Mouse (Mus musculus) liver, postnatal 0 days (tissue): ENCODE results near the gene Plpp3. TPM values are rescaled to one million over a fixed set of nuclear protein-coding genes. Genes with fewer than 3 reads are reported as not detected.

Experiments used
- ATAC-seq: fragments of 200-750 bp; cut with Nextera tagmentation; 2 replicates; pipeline ENCODE4 v1.8.0; 2017; ENCODE audit warnings: mild to moderate bottlenecking, moderate library complexity
- DNase-seq: peaks from one replicate; pipeline ENCODE4 v3.0.0-alpha.2; 2016
- H3K27ac ChIP-seq: fragments of 300-500 bp; sonication (generic); 2 replicates; pipeline ENCODE4 v1.5.1; 2014; ENCODE audit warnings: antibody characterized with exemption, moderate library complexity, mild to moderate bottlenecking, low read depth
- H3K27me3 ChIP-seq: fragments of 300-500 bp; sonication (generic); 2 replicates; pipeline ENCODE4 v1.6.1; 2014; ENCODE audit warnings: low read length, control low read depth, mixed read lengths; ENCODE audit not compliant: insufficient read depth
- H3K36me3 ChIP-seq: fragments of 300-500 bp; sonication (generic); replicated peaks from 2 replicates; pipeline ENCODE4 v1.6.1; 2014; ENCODE audit warnings: mild to moderate bottlenecking, control low read depth, low read length, moderate library complexity, mixed read lengths; ENCODE audit not compliant: insufficient read depth
- H3K4me1 ChIP-seq: fragments of 300-500 bp; sonication (generic); 2 replicates; pipeline ENCODE4 v1.6.1; 2014; ENCODE audit warnings: antibody characterized with exemption, mild to moderate bottlenecking, control low read depth; ENCODE audit not compliant: insufficient read depth
- H3K4me2 ChIP-seq: fragments of 300-500 bp; sonication (generic); 2 replicates; pipeline ENCODE4 v1.6.1; 2014; ENCODE audit warnings: low read depth, mild to moderate bottlenecking, low read length, moderate library complexity, mixed read lengths
- H3K4me3 ChIP-seq: fragments of 300-500 bp; sonication (generic); 2 replicates; pipeline ENCODE4 v1.5.1; 2014; ENCODE audit warnings: low read depth, low read length
- H3K9ac ChIP-seq: fragments of 300-500 bp; sonication (generic); replicated peaks from 2 replicates; pipeline ENCODE4 v1.6.1; 2014; ENCODE audit warnings: mild to moderate bottlenecking, moderate library complexity
- H3K9me3 ChIP-seq: fragments of 300-500 bp; sonication (generic); 2 replicates; pipeline ENCODE4 v1.6.1; 2016; ENCODE audit warnings: mild to moderate bottlenecking, control low read depth, low read length, mixed read lengths
- CTCF ChIP-seq: sonication (generic); IDR thresholded peaks from 2 replicates; pipeline ENCODE4 v1.5.1; 2016; ENCODE audit warnings: antibody characterized with exemption, low read depth
- EP300 ChIP-seq: IDR thresholded peaks from 2 replicates; pipeline ENCODE4 v1.6.1; 2016; ENCODE audit warnings: antibody characterized with exemption, low read depth, mild to moderate bottlenecking
- WGBS: fragments of 180-500 bp; shearing (Covaris S2); extraction: QIAGEN DNeasy Blood & Tissue Kit; methylation state at CpG from one replicate; pipeline ENCODE4 v1.1.7; 2014; ENCODE audit not compliant: insufficient replicate concordance; 5-methylcytosine and 5-hydroxymethylcytosine counted together
- polyA plus RNA-seq: library from polyadenylated mRNA; unstranded; fragments of >200 nt; fragmentation: Nextera tagmentation; extraction: Ambion mirVana; gene quantifications from 2 replicates; pipeline ENCODE4 v1.2.1, GENCODE M21; 2015

Gene Plpp3
- polyA plus RNA-seq, 1 experiment from 2014 or later, result 62.4 TPM

GRCm38 (mm10) chr4:105110684-105111035, 46.5 kb upstream of the Plpp3 start:
- no peak for ATAC-seq
- H3K9ac ChIP-seq, result no peak overlapping the region
- TF ChIP-seq CTCF (no peak), EP300 (no peak)
- no peak overlapping the region for H3K4me3 ChIP-seq
- H3K4me1 ChIP-seq, result peaks cover 9% of the 10 kb centered on the region; the same call in 1 of the 2 replicates
- peaks cover 21% of the 10 kb centered on the region for H3K27me3 ChIP-seq
- no peaks in the 10 kb centered on the region for H3K9me3 ChIP-seq
- 53% methylated on average over 4 of the region's 4 CpGs for WGBS
- H3K36me3 ChIP-seq, result no peaks in the 10 kb centered on the region
- no peak overlapping the region for H3K27ac ChIP-seq
- DNase-seq, result no peak
- no peak overlapping the region for H3K4me2 ChIP-seq

- H3K36me3 ChIP-seq, result no peaks in the 10 kb centered on the region
- no peaks in the 10 kb centered on the region for H3K9me3 ChIP-seq
- H3K9ac ChIP-seq, result no peak overlapping the region
- TF ChIP-seq EP300, result no peak
- no peak for TF ChIP-seq CTCF
- H3K4me3 ChIP-seq, result no peak overlapping the region
- no peak for ATAC-seq
- peaks cover 9% of the 10 kb centered on the region; the same call in 1 of the 2 replicates for H3K4me1 ChIP-seq
- H3K4me2 ChIP-seq, result no peak overlapping the region
- DNase-seq, result no peak
- WGBS, result 79% methylated on average over 11 of the region's 11 CpGs
- H3K27me3 ChIP-seq, result peaks cover 21% of the 10 kb centered on the region
- H3K27ac ChIP-seq, result no peak overlapping the region
These were observed 45.4 kb upstream of the Plpp3 start for GRCm38 (mm10) chr4:105111770-105112169.

- Histone ChIP-seq H3K4me2 (no peak overlapping the region), H3K27me3 (peaks cover 20% of the 10 kb centered on the region), H3K27ac (no peak overlapping the region), H3K4me3 (no peak overlapping the region), H3K9ac (no peak overlapping the region), H3K9me3 (no peaks in the 10 kb centered on the region), H3K4me1 (peaks cover 9% of the 10 kb centered on the region; the same call in 1 of the 2 replicates), H3K36me3 (no peaks in the 10 kb centered on the region)
- WGBS, result 66% methylated on average over 5 of the region's 5 CpGs
- ATAC-seq (no peak), DNase-seq (no peak)
- TF ChIP-seq CTCF, result no peak
- no peak for TF ChIP-seq EP300
These were observed 44.1 kb upstream of the Plpp3 start for GRCm38 (mm10) chr4:105113042-105113441.

- H3K27me3 ChIP-seq, result peaks cover 17% of the 10 kb centered on the region
- ATAC-seq (no peak), DNase-seq (no peak)
- H3K9me3 ChIP-seq, result no peaks in the 10 kb centered on the region
- no peaks in the 10 kb centered on the region for H3K36me3 ChIP-seq
- no peak overlapping the region for H3K9ac ChIP-seq
- H3K4me3 ChIP-seq, result no peak overlapping the region
- 70% methylated on average over 3 of the region's 3 CpGs for WGBS
- no peak overlapping the region for H3K4me2 ChIP-seq
- no peak for TF ChIP-seq EP300
- no peak for TF ChIP-seq CTCF
- H3K4me1 ChIP-seq, result peaks cover 9% of the 10 kb centered on the region; the same call in 1 of the 2 replicates
- no peak overlapping the region for H3K27ac ChIP-seq
These were observed 43.7 kb upstream of the Plpp3 start for GRCm38 (mm10) chr4:105113468-105113867.

GRCm38 (mm10) chr4:105121081-105121480, 36.1 kb upstream of the Plpp3 start:
- DNase-seq, result no peak
- TF ChIP-seq CTCF, result no peak
- no peak for TF ChIP-seq EP300
- no peaks in the 10 kb centered on the region for H3K36me3 ChIP-seq
- no peaks in the 10 kb centered on the region for H3K9me3 ChIP-seq
- no peak for ATAC-seq
- no peak overlapping the region for H3K27ac ChIP-seq
- no peak overlapping the region for H3K4me2 ChIP-seq
- H3K4me3 ChIP-seq, result no peak overlapping the region
- no peak overlapping the region for H3K9ac ChIP-seq
- H3K4me1 ChIP-seq, result no peaks in the 10 kb centered on the region
- no peaks in the 10 kb centered on the region for H3K27me3 ChIP-seq
- 71% methylated on average over 6 of the region's 6 CpGs for WGBS

GRCm38 (mm10) chr4:105122429-105122828, 34.7 kb upstream of the Plpp3 start:
- TF ChIP-seq CTCF, result peak; percentile 70
- TF ChIP-seq EP300, result no peak
- Histone ChIP-seq H3K36me3 (no peaks in the 10 kb centered on the region), H3K27me3 (no peaks in the 10 kb centered on the region), H3K4me3 (no peak overlapping the region), H3K4me1 (no peaks in the 10 kb centered on the region), H3K27ac (no peak overlapping the region), H3K4me2 (no peak overlapping the region), H3K9me3 (no peaks in the 10 kb centered on the region), H3K9ac (no peak overlapping the region)
- ATAC-seq (no peak), DNase-seq (peak; percentile 79)
- WGBS, result 33% methylated on average over 8 of the region's 8 CpGs

- Histone ChIP-seq H3K4me3 (no peak overlapping the region), H3K9ac (no peak overlapping the region), H3K36me3 (no peaks in the 10 kb centered on the region), H3K27ac (no peak overlapping the region), H3K4me1 (peaks cover 5% of the 10 kb centered on the region; the same call in 1 of the 2 replicates), H3K4me2 (peak overlapping the region; percentile 27; the same call in 1 of the 2 replicates), H3K27me3 (no peaks in the 10 kb centered on the region), H3K9me3 (no peaks in the 10 kb centered on the region)
- TF ChIP-seq CTCF, result no peak
- TF ChIP-seq EP300, result no peak
- ATAC-seq, result no peak
- 66% methylated on average over 7 of the region's 7 CpGs for WGBS
- DNase-seq, result no peak
These were observed 27.9 kb upstream of the Plpp3 start for GRCm38 (mm10) chr4:105129212-105129611.
